Mouse (Mus musculus) MEL (cell line): ENCODE data around the gene 1190005I06Rik. TPM values are rescaled to one million over a fixed set of nuclear protein-coding genes. Genes with fewer than 3 reads are reported as not detected.

Experiments
- DNase-seq: peaks from one replicate; pipeline ENCODE4 v3.0.0; 2011; ENCODE audit warnings: low read depth, low spot score
- H3K27ac ChIP-seq: 2 replicates; pipeline ENCODE4 v1.5.1; 2012; ENCODE audit warnings: low read depth, mild to moderate bottlenecking, control low read depth, low read length, moderate library complexity; ENCODE audit not compliant: control insufficient read depth
- H3K27me3 ChIP-seq, 2 experiments: fragments of 150-350 bp in 1 of 2; sonication (generic) in 1 of 2; 2 replicates each; pipeline ENCODE4 v1.6.1; 2012; ENCODE audit warnings: low read length in 2 of 2, mild to moderate bottlenecking in 2 of 2, improper control_type of control experiment in 1 of 2, moderate library complexity in 1 of 2; ENCODE audit not compliant: insufficient read depth in 2 of 2, control insufficient read depth in 1 of 2
- H3K36me3 ChIP-seq, 2 experiments: 2 replicates each; pipeline ENCODE4 v1.6.1; 2012 to 2014; ENCODE audit warnings: low read length in 2 of 2, improper control_type of control experiment in 1 of 2, inconsistent platforms in 1 of 2, mild to moderate bottlenecking in 1 of 2; ENCODE audit not compliant: insufficient read depth in 2 of 2, control insufficient read depth in 1 of 2
- H3K4me1 ChIP-seq, 2 experiments: fragments of 150-350 bp in 1 of 2; sonication (generic) in 1 of 2; 2 replicates each; pipeline ENCODE4 v1.6.1; 2012; ENCODE audit warnings: low read length in 2 of 2, improper control_type of control experiment in 1 of 2, mild to moderate bottlenecking in 1 of 2; ENCODE audit not compliant: insufficient read depth in 2 of 2, control insufficient read depth in 1 of 2
- H3K4me3 ChIP-seq, 2 experiments: fragments of 150-350 bp in 1 of 2; sonication (generic) in 1 of 2; 2 replicates each; pipeline ENCODE4 v1.5.1; 2012; ENCODE audit warnings: low read depth in 2 of 2, low read length in 2 of 2, mild to moderate bottlenecking in 2 of 2, moderate library complexity in 2 of 2, control low read depth in 1 of 2, improper control_type of control experiment in 1 of 2; ENCODE audit not compliant: control insufficient read depth in 1 of 2, insufficient read depth in 1 of 2
- H3K79me2 ChIP-seq: 2 replicates; pipeline ENCODE4 v1.6.1; 2012; ENCODE audit warnings: mild to moderate bottlenecking, low read length, moderate library complexity; ENCODE audit not compliant: control insufficient read depth, poor library complexity, insufficient read depth
- H3K9ac ChIP-seq: 2 replicates; pipeline ENCODE4 v1.6.1; 2012; ENCODE audit warnings: low read depth, mild to moderate bottlenecking, control low read depth, low read length, moderate library complexity; ENCODE audit not compliant: control insufficient read depth, poor library complexity, severe bottlenecking
- H3K9me3 ChIP-seq: fragments of 150-350 bp; sonication (generic); replicated peaks from 2 replicates; pipeline ENCODE4 v1.6.1; 2012; ENCODE audit warnings: mild to moderate bottlenecking, low read length, improper control_type of control experiment, moderate library complexity; ENCODE audit not compliant: insufficient read depth
- CHD1 ChIP-seq: IDR thresholded peaks from 2 replicates; pipeline ENCODE4 v1.6.1; 2012; ENCODE audit warnings: low read depth, mild to moderate bottlenecking, inconsistent platforms, low read length, improper control_type of control experiment
- CTCF ChIP-seq, 3 experiments: IDR thresholded peaks in 2 of 3; conservative IDR thresholded peaks in 1 of 3; 2 replicates each; pipeline ENCODE4 v1.5.1; 2011 to 2012; ENCODE audit warnings: low read length in 3 of 3, low read depth in 2 of 3, mild to moderate bottlenecking in 2 of 3, improper control_type of control experiment in 1 of 3, inconsistent platforms in 1 of 3, mixed read lengths in 1 of 3, moderate library complexity in 1 of 3; ENCODE audit not compliant: control insufficient read depth in 1 of 3, insufficient read depth in 1 of 3, poor library complexity in 1 of 3, severe bottlenecking in 1 of 3
- ELF1 ChIP-seq: IDR thresholded peaks from 2 replicates; pipeline ENCODE4 v1.6.1; 2014; ENCODE audit warnings: low read depth, mild to moderate bottlenecking, inconsistent platforms, low read length, improper control_type of control experiment, moderate library complexity
- ETS1 ChIP-seq: IDR thresholded peaks from 2 replicates; pipeline ENCODE4 v1.6.1; 2012; ENCODE audit warnings: low read depth, mild to moderate bottlenecking, inconsistent platforms, low read length, improper control_type of control experiment, moderate library complexity
- GATA1 ChIP-seq: IDR thresholded peaks from 2 replicates; pipeline ENCODE4 v1.6.1; 2011; ENCODE audit warnings: low read depth, low read length, improper control_type of control experiment
- KAT2A ChIP-seq: conservative IDR thresholded peaks from 2 replicates; pipeline ENCODE4 v1.6.1; 2012; ENCODE audit warnings: low read depth, low read length, improper control_type of control experiment, inconsistent platforms
- MAFK ChIP-seq: IDR thresholded peaks from 2 replicates; pipeline ENCODE4 v1.6.1; 2011; ENCODE audit warnings: low read depth, mild to moderate bottlenecking, low read length, improper control_type of control experiment, borderline replicate concordance
- MAZ ChIP-seq: IDR thresholded peaks from 2 replicates; pipeline ENCODE4 v1.6.1; 2012; ENCODE audit warnings: low read depth, mild to moderate bottlenecking, inconsistent platforms, low read length, improper control_type of control experiment
- MEF2A ChIP-seq: IDR thresholded peaks from 2 replicates; pipeline ENCODE4 v1.6.1; 2014; ENCODE audit warnings: low read depth, mild to moderate bottlenecking, inconsistent platforms, low read length, improper control_type of control experiment; ENCODE audit not compliant: poor library complexity, insufficient replicate concordance, severe bottlenecking; ENCODE audit errors: extremely low read depth
- NELFE ChIP-seq: IDR thresholded peaks from 2 replicates; pipeline ENCODE4 v1.6.1; 2011; ENCODE audit warnings: low read depth, low read length, improper control_type of control experiment
- POLR2A ChIP-seq, 2 experiments: IDR thresholded peaks; 2 replicates each; pipeline ENCODE4 v1.6.1; 2011 to 2012; ENCODE audit warnings: low read length in 2 of 2, mild to moderate bottlenecking in 2 of 2, control low read depth in 1 of 2, improper control_type of control experiment in 1 of 2, low read depth in 1 of 2, moderate library complexity in 1 of 2; ENCODE audit not compliant: control insufficient read depth in 1 of 2, insufficient read depth in 1 of 2, poor library complexity in 1 of 2
- RAD21 ChIP-seq: IDR thresholded peaks from 2 replicates; pipeline ENCODE4 v1.6.1; 2011; ENCODE audit warnings: mild to moderate bottlenecking, low read depth, low read length, improper control_type of control experiment
- SMC3 ChIP-seq: IDR thresholded peaks from 2 replicates; pipeline ENCODE4 v1.6.1; 2011; ENCODE audit warnings: low read depth, low read length, improper control_type of control experiment
- TBP ChIP-seq: IDR thresholded peaks from 2 replicates; pipeline ENCODE4 v1.8.0; 2011; ENCODE audit warnings: low read depth, low read length, improper control_type of control experiment
- UBTF ChIP-seq: IDR thresholded peaks from 2 replicates; pipeline ENCODE4 v1.6.1; 2012; ENCODE audit warnings: low read depth, mild to moderate bottlenecking, inconsistent platforms, low read length, improper control_type of control experiment, moderate library complexity, borderline replicate concordance; ENCODE audit not compliant: insufficient read depth
- USF2 ChIP-seq, 2 experiments: IDR thresholded peaks; 2 replicates each; pipeline ENCODE4 v1.6.1; 2011 to 2012; ENCODE audit warnings: improper control_type of control experiment in 2 of 2, low read length in 2 of 2, borderline replicate concordance in 1 of 2, inconsistent platforms in 1 of 2, low read depth in 1 of 2, mild to moderate bottlenecking in 1 of 2; ENCODE audit not compliant: insufficient read depth in 1 of 2
- ZC3H11A ChIP-seq: IDR thresholded peaks from 2 replicates; pipeline ENCODE4 v1.6.1; 2012; ENCODE audit warnings: low read depth, mild to moderate bottlenecking, inconsistent platforms, low read length, improper control_type of control experiment
- ZNF384 ChIP-seq: IDR thresholded peaks from 2 replicates; pipeline ENCODE4 v1.6.1; 2012; ENCODE audit warnings: low read depth, mild to moderate bottlenecking, inconsistent platforms, low read length, improper control_type of control experiment
- polyA plus RNA-seq, 2 experiments: library from polyadenylated mRNA; stranded (reverse) in 1 of 2; unstranded in 1 of 2; fragments of >175 nt in 1 of 2; fragments of >200 nt in 1 of 2; gene quantifications; 2 replicates each; pipeline versions ENCODE4 v1.2.1 to v1.2.4; 2012; ENCODE audit warnings: low replicate concordance in 2 of 2, low read depth in 1 of 2; ENCODE audit not compliant: insufficient read length in 2 of 2, insufficient read depth in 1 of 2, missing spikeins in 1 of 2
- total RNA-seq: library from RNA; depleted of rRNA; stranded (reverse); fragments of 300-350 nt; gene quantifications from 2 replicates; pipeline ENCODE4 v1.2.3, GENCODE M21; 2012

Gene 1190005I06Rik
- total and polyA plus RNA-seq, 3 experiments: 2.1 to 2.3 TPM; not detected in 1

DNA sequence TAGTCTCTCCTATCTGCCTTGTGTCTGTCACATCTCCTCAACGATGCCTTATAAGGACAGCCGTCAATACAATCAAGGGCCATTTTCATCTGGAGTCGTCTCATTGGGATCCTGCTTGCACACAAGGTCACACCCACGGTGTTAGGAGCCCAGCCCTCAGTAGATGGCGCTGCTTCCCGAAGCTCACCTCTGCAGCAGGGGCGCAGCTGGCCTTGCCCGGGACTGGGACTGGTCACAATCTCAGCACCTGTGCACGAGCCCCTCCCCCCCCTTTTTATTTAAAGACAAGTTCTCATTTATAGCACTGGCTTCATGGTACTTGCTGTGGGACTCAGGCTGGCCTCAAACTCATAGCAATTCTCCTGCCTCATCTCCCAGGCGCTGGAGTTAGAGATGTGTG is 36.2 kb upstream of the 1190005I06Rik start:
- Histone ChIP-seq H3K9me3 (no peaks in the 10 kb centered on the region), H3K36me3 (peaks cover 0 to 5% of the 10 kb centered on the region in 2 experiments; a peak in 2 of 4 replicates), H3K4me1 (peaks cover 0 to 9% of the 10 kb centered on the region in 2 experiments; a peak in 2 of 4 replicates), H3K27me3 (no peaks in the 10 kb centered on the region), H3K9ac (no peak overlapping the region), H3K27ac (no peak overlapping the region), H3K4me3 (no peak overlapping the region), H3K79me2 (no peaks in the 10 kb centered on the region)
- no peak for TF ChIP-seq TBP
- TF ChIP-seq SMC3: peak; percentile 49
- peak; percentile 44 for TF ChIP-seq RAD21
- TF ChIP-seq CTCF (IDR thresholded peaks at IDR 0.05 in 2 of 3, conservative IDR thresholded peaks at IDR 0.05 in 1 of 3; ENCODE audit: control insufficient read depth in 1 of 3, insufficient read depth in 1 of 3, low read depth in 2 of 3, low read length in 3 of 3, poor library complexity in 1 of 3, severe bottlenecking in 1 of 3): peak; percentile 65 to 80 (median 67)
- DNase-seq: peak; percentile 60

DNA sequence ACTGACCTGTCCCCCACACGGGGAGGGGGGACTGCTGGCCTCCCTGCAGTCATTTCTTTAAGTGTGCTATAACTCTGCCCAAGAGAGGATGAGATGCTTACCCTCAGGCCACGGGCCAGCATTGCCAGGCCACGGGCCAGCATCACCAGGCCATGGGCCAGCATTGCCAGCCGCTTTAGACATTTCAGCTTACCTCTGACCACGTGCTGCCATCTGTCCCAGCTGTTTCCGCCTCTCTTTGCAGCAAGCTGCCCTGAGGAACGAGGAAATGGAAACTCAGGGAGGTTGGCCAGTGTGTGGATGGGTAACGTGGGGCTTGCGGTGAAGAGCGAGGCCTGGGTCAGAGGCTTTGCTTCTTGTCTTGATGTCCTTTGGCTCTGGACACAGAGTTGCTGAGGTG is 33.7 kb upstream of the 1190005I06Rik start:
- Histone ChIP-seq H3K9ac (no peak overlapping the region), H3K27me3 (no peaks in the 10 kb centered on the region), H3K4me1 (peaks cover 0 to 9% of the 10 kb centered on the region in 2 experiments; a peak in 2 of 4 replicates), H3K79me2 (no peaks in the 10 kb centered on the region), H3K4me3 (no peak overlapping the region), H3K27ac (no peak overlapping the region), H3K36me3 (peaks cover 0 to 5% of the 10 kb centered on the region in 2 experiments; a peak in 2 of 4 replicates), H3K9me3 (no peaks in the 10 kb centered on the region)
- TF ChIP-seq ZC3H11A: no peak
- TF ChIP-seq MEF2A: no peak
- TF ChIP-seq CHD1: no peak
- TF ChIP-seq SMC3: no peak
- no peak for TF ChIP-seq ETS1
- no peak for TF ChIP-seq GATA1
- no peak for TF ChIP-seq ELF1
- TF ChIP-seq POLR2A (IDR thresholded peaks at IDR 0.05; ENCODE audit: control insufficient read depth in 1 of 2, insufficient read depth in 1 of 2, low read depth in 1 of 2, low read length in 2 of 2, poor library complexity in 1 of 2): no peak
- TF ChIP-seq MAZ: no peak
- TF ChIP-seq NELFE: no peak
- no peak for TF ChIP-seq MAFK
- no peak for TF ChIP-seq ZNF384
- TF ChIP-seq KAT2A: no peak
- no peak for TF ChIP-seq USF2 (IDR thresholded peaks at IDR 0.05; ENCODE audit: borderline replicate concordance in 1 of 2, insufficient read depth in 1 of 2, low read depth in 1 of 2, low read length in 2 of 2)
- no peak for TF ChIP-seq UBTF
- DNase-seq: no peak
